Mouse (Mus musculus): Measurements from ENCODE around the gene Olfr1396. TPM values are rescaled to one million over a fixed set of nuclear protein-coding genes. Genes with fewer than 3 reads are reported as not detected.

The Olfr1396 gene
- total RNA-seq, 2 experiments from 2014 or later, result not detected

Other genes starting within 250 kb of the Olfr1396 start
- gene Irgm1, start 243.2 kb downstream of the Olfr1396 start, total RNA-seq (2021), result 10 to 100 TPM; 12.9 to 15.7 TPM
- gene Gm5431, start 212.7 kb downstream of the Olfr1396 start, total RNA-seq (2021), result under 1 TPM; 0.43 to 0.52 TPM
- gene Psme2b, start 168.7 kb downstream of the Olfr1396 start, total RNA-seq (2021), result 1 to 10 TPM in 1 of 2 experiments, under 1 TPM in 1; 0.88 to 1.1 TPM
- gene Olfr56, start 136.0 kb downstream of the Olfr1396 start, total RNA-seq (2021), result not detected
- gene 9930111J21Rik1, start 135.5 kb downstream of the Olfr1396 start, total RNA-seq (2021), result 1 to 10 TPM in 1 of 2 experiments, under 1 TPM in 1; 0.87 to 1.9 TPM
- gene Gm12185, start 122.6 kb downstream of the Olfr1396 start, total RNA-seq (2021), result 1 to 10 TPM in 1 of 2 experiments, under 1 TPM in 1; 0.55 to 1.1 TPM
- 1 to 10 TPM; 1.9 to 9.7 TPM for gene Tgtp1, start 120.7 kb downstream of the Olfr1396 start, total RNA-seq (2021)
- gene 9930111J21Rik2, start 63.6 kb downstream of the Olfr1396 start, total RNA-seq (2021), result 1 to 10 TPM; 1.4 to 3.2 TPM
- gene Tgtp2, start 50.7 kb downstream of the Olfr1396 start, total RNA-seq (2021), result 1 to 10 TPM in 1 of 2 experiments, not detected in 1; 2.5 TPM
- 1 to 10 TPM; 1.1 to 2.3 TPM for gene Ifi47, start 38.3 kb downstream of the Olfr1396 start, total RNA-seq (2021)
- gene Olfr1395, start 27.4 kb upstream of the Olfr1396 start, total RNA-seq (2021), result not detected
- not detected for gene Olfr1394, start 39.5 kb upstream of the Olfr1396 start, total RNA-seq (2021)
- 1 to 10 TPM; 1.1 to 1.8 TPM for gene Btnl9, start 72.3 kb upstream of the Olfr1396 start, total RNA-seq (2021)
- gene Zfp62, start 88.4 kb upstream of the Olfr1396 start, total RNA-seq (2021), result 10 to 100 TPM; 27.4 to 28.3 TPM
- 10 to 100 TPM; 41.0 to 49.9 TPM for gene Mgat1, start 129.3 kb upstream of the Olfr1396 start, total RNA-seq (2021)
- under 1 TPM in 1 of 2 experiments, not detected in 1; 0.09 TPM for gene Olfr1393, start 163.4 kb upstream of the Olfr1396 start, total RNA-seq (2021)
- gene Olfr1392, start 170.4 kb upstream of the Olfr1396 start, total RNA-seq (2021), result not detected
- gene Olfr10, start 189.9 kb upstream of the Olfr1396 start, total RNA-seq (2021), result not detected
- not detected for gene Olfr1391, start 207.9 kb upstream of the Olfr1396 start, total RNA-seq (2021)
- not detected for gene Olfr1390, start 220.3 kb upstream of the Olfr1396 start, total RNA-seq (2021)